Mouse (Mus musculus) 416B (cell line): ENCODE data around the gene S100a2.

ENCODE experiments used
- DNase-seq: peaks from one replicate; pipeline ENCODE4 v3.0.0; 2011; ENCODE audit warnings: low read depth

The S100a2 gene

DNA sequence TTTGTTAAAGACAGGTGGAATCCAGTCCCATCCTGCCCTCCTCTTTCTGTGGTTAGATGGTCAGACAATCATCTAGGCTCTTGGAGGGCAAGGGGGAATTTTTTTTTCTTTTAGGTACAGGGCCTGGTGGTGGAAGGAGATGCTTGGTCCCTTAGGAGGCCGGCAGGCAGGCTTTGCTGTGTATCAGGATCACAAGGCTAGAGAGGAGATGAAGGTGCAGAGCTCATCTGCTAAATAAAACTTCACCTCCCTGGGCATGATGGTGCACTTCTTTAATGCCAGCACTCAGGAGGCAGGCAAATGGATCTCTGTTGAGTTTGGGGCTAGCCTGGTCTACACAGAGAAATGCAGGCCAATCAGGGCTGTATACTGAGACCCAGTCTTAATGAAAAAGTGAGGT lies 25.9 kb downstream of the S100a2 start:
- no peak for DNase-seq

DNA sequence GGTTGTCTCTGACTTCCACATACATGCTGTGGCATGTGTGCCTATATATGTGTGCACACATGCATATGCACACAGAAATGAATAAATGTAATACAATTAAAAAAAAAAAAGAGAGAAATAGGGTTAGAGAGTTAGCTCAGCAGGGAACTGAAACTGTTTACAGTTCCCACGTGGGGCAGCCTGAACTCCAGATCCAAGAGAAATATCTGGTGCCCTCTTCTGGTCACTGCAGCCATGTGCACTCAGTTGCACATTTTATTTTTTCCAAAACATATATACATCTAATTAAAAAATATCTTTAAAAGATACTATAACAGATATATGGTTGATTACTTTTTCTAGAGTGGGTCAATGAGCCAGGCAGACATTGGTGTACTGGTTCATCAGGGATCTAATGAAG lies 27.5 kb downstream of the S100a2 start:
- DNase-seq = peak; percentile 56

DNA sequence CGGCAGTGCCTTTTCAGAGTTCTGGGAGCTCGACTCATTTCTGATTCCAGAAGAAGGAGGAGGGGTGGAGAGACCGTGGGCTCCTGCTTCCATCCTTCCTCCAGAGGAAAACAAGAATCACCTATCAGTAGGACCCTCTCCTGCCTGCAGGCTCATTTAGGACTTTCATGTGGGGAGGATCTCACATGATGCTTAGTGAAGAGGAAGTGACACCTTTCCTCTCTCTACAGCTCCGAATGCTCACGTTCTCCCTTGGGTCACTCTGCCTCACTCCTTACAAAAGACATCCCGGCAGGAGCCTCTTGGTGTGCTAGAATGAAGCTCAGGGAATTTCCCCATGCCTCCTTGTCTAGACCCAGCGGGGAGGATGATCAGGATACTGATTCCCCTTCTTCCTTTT lies 31.5 kb downstream of the S100a2 start:
- no peak for DNase-seq

DNA sequence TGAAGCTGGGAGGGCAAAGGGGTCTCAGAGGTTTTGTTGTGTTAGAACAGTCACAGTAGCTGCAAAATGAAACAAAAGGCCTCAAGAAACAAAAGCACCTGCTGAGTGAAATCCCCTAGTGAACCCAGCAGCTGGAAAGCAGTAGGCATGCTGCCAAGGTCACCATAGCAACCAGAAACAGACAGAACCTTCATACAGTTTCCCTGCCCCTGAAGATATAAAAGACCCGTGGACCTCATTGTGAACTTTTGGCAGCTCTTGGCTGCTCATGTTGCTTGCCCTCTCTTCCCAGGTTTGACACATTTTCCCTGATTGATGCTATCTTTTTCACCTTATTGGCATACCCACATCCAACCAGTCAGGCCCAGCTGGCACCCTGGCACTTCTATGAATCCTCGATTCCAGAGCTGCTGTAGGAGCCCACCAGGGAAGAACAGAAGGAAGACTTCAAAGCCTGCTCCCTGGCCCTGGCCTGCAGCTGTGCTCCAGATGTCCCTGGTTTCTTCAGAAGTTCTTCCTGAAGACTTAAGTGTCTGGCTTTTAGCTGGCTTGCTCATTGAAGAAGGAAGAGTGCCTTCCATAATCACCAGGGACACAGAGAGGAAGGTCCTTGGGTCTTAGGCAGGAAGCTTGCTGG lies 33.5 kb downstream of the S100a2 start:
- DNase-seq = peak; percentile 19

DNA sequence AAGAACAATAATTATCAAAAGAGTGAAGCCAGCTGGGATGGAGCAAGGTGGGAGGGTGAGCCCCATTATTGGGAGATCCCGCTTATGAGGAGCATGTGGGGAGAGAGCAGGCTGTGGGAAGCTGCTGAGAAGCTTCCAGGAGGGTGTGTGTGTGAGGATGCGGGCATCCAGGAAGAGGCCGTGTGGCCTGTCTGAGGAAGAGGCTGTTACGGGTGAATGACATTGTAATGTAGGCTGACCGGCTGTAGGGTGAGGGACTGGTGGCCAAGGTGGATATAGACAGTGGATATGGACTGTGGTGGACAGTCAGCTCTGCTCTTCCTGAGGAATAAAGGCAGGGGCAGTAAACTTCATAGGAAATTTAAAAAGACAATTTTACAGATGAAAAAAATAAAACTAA lies 35.4 kb downstream of the S100a2 start:
- no peak for DNase-seq

DNA sequence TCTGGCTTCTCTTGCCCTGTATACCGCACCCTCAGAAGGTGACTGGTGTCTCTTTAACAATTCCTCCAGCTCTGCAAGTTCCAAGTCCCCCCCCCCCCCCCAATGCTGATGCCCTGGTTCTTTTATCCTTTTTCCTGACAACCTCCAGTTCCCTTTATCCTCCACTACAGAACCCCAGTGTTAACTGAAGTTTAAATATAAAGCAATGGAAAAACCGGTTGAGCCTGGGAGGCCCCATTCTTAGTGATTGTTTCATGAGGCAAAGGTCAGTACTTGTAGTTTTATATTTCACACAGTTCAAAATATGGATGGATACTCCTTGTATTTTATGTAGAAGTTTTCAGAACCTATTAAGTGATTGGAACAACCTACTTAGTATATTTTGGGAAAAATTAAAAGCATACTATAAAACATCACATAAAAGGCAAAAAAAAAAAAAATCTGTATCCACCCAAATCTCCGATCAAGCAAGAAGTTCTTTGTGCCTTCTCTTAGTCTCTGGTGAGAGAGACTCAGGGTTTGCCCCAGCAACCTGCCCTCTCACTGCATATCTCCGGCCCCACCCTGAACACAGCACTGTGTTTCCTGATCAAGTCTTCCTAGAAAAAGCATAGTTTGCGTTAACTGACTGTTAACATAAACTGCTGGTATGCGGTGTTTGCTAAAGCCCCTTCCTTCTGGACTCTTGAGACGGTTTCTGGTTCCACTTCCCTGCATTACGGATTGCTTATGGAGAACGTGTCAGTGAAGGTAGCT lies 36.4 kb downstream of the S100a2 start:
- DNase-seq = no peak

DNA sequence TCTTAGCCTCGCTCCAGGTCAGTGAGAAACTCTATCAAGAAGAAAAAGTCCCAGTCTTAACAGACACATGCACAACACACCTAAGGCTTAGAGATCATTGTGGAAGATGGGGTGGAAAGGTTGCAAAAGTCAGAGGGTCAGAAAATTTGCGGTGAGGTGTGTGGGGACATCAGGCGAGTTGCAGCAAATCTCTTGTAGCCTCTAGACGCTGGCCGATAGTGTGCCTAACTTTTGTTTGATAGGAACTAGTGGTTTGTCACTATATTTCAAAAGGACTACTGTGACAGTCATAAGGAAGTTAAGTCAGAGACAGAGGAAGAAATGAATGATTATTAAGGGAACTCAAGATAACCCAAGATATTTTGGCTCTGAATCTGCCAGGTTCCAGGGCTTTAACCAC lies 37.3 kb downstream of the S100a2 start:
- DNase-seq = peak; percentile 58

DNA sequence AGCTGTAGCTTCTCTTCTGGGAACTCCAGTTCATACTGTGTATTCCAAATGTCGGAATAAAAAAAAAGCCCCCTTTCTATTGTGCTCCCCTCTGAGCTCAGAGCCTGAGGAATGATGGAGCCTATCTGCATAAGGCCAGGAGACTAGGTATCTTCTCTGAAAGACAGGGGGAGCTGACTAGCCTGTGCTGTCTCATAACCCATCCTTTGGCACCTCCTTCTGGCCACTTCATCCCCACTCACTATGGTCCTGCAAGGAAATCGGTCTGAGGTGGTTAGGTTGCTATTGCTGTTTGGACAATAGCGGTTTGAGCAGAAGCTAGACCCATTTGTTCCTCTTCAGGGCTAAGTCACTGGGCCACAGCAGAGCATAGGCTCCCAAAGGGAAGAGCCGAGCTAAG lies 37.8 kb downstream of the S100a2 start:
- DNase-seq = peak; percentile 73

DNA sequence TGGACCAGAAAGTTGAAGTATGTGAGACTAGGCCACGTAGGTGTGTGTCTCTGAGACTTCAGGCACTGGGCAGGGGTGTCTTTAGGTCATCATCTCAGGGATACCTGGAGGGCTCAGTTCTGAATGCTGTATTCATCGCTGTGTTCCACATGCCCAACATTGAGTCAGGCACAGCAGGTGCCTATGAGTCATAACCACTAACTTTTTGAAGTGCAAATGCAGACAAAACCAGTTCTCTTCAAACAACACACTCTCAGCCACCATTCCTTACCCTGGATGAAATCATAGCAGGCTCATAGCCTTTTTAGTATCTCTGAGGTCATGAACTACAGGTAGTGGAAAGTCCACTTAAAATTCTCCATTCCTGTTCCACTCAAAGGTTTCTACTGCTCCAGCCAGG lies 39.3 kb downstream of the S100a2 start:
- peak; percentile 22 for DNase-seq

DNA sequence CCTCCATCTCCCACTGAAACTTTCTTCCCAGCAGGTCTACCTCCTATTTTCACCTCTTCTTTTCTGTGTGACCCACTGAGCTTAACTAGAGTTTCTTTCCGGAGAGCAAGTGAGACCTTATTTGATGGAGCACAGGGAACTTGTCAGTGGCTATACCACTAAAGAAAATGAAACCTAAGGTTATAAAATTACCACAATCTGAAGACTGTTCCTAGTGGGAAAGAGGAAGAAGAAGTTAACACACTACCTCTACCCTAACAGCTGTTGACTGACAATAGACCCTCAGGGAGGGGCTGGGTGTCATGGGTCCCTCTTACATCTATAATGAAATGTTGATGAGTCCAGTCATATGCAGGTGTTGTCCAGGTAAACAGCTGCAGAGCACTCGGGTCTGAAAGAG lies 41.9 kb downstream of the S100a2 start:
- DNase-seq = no peak

DNA sequence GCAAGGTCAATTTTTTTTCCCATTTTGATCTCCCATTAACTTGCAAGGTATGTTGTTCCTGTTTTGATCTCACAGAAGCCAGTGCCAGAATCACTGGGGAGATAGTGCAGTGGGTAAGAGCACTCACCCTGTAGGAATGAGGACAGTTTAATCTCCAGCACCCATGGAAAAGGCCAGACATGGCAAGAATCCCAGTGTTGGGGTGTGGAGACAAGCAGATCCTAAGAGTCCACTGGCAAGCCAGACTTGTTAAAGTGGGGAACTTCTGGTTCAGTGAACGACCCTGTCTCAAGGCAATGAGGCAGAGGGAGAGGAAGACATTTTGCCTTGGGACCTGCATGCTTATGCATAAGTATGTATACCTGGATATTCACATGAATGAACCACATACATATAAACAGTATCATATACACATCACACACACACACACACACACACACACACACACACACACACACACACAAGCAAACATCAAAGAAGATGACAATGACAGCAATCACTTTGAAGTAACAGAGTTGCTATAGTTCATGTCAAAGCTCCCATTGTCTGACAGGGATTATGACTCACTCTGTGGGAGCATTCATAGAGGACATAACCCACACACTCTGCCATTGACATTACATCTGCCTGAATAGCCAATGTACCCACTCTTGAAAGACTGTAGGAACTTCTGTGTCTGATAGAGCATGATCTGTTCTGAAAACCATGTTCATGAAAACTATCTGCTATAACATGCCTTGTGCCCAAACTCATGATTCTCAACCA lies 48.6 kb downstream of the S100a2 start:
- no peak for DNase-seq

DNA sequence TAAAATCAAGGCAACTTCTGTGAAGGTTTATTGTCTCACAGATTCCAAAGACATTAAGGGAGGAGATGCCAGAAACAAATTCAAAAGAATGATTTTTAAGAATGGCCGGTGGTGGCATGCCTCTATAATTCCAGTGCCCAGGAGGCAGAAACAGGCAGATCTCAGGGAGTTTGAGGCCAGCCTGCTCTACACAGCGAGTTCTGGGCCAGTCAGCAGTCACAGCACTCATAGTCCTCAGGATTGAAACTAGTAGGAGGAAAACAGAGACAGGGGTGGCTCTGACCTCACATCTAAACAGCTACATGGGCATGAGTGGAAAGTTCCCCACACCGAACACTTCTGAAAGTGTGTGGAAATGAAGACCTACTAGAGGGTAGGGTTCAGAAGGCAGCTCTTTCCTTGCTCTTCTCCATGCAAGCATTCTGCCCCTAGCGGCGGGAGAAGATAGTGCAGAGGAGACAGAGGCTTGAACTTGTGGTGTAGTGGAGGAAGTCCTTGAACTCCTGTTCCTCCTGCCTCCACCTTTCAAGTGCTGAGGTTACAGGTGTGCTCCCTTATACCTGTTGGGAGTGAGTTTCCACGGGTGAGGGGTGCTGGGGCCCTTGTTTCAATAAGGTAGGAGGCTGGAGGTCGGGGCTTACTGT lies 49.6 kb downstream of the S100a2 start:
- peak; percentile 71 for DNase-seq

DNA sequence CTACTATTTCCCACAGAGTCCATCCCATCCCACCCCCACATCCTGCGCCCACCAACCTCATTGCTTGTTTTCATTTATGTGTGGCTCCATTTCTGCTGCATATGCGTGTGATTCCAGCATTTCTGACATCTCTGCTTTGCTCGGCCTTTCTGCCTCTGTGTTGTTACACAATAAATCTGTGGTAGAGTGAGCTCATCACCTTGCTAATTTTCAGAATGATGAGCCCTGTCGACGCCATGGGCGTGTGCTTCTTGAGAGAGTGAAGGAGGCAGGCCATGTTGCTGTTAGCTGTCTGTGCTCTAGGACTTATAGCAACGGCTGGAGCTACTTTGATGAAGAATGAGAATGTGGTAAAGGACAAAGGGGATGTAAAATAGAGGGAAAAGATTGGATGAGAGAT lies 50.9 kb downstream of the S100a2 start:
- no peak for DNase-seq
